Mouse (Mus musculus) intestine, embryonic 14.5 days (tissue): ENCODE results near the gene Col4a2. TPM values are rescaled to one million over a fixed set of nuclear protein-coding genes. Genes with fewer than 3 reads are reported as not detected.

Experiments used
- ATAC-seq: fragments of 200-750 bp; cut with Nextera tagmentation; replicated peaks from 2 replicates; pipeline ENCODE4 v1.8.0; 2017; ENCODE audit warnings: low read depth, moderate number of reproducible peaks, moderate TSS enrichment, moderate library complexity; ENCODE audit not compliant: low FRiP score, low TSS enrichment
- DNase-seq: peaks from one replicate; pipeline ENCODE4 v3.0.0-alpha.2; 2018; ENCODE audit warnings: low spot score
- H3K27ac ChIP-seq: fragments of 300-500 bp; sonication (generic); 2 replicates; pipeline ENCODE4 v1.5.1; 2014; ENCODE audit warnings: low read depth, mild to moderate bottlenecking, control low read depth
- H3K27me3 ChIP-seq: fragments of 300-500 bp; sonication (generic); replicated peaks from 2 replicates; pipeline ENCODE4 v1.6.1; 2014; ENCODE audit warnings: low read length, control low read depth; ENCODE audit not compliant: control insufficient read depth, insufficient read depth
- H3K36me3 ChIP-seq: fragments of 300-500 bp; sonication (generic); 2 replicates; pipeline ENCODE4 v1.6.1; 2014; ENCODE audit warnings: low read length, control low read depth; ENCODE audit not compliant: control insufficient read depth, insufficient read depth
- H3K4me1 ChIP-seq: fragments of 300-500 bp; sonication (generic); replicated peaks from 2 replicates; pipeline ENCODE4 v1.6.1; 2014; ENCODE audit warnings: low read length, control low read depth, mixed read lengths; ENCODE audit not compliant: control insufficient read depth, insufficient read depth
- H3K4me2 ChIP-seq: fragments of 300-500 bp; sonication (generic); 2 replicates; pipeline ENCODE4 v1.6.1; 2014; ENCODE audit warnings: low read length
- H3K4me3 ChIP-seq: fragments of 300-500 bp; sonication (generic); 2 replicates; pipeline ENCODE4 v1.5.1; 2014; ENCODE audit warnings: low read depth, low read length, control low read depth, mixed read lengths
- H3K9ac ChIP-seq: fragments of 300-500 bp; sonication (generic); 2 replicates; pipeline ENCODE4 v1.6.1; 2014; ENCODE audit warnings: mild to moderate bottlenecking, low read length
- H3K9me3 ChIP-seq: fragments of 300-500 bp; sonication (generic); 2 replicates; pipeline ENCODE4 v1.6.1; 2016; ENCODE audit warnings: low read length, control low read depth; ENCODE audit not compliant: control insufficient read depth
- WGBS: fragments of 180-500 bp; shearing (Covaris S2); extraction: QIAGEN DNeasy Blood & Tissue Kit; methylation state at CpG from one replicate; pipeline ENCODE4 v1.1.7; 2014; 5-methylcytosine and 5-hydroxymethylcytosine counted together
- polyA plus RNA-seq: library from polyadenylated mRNA; unstranded; fragments of >200 nt; fragmentation: Nextera tagmentation; extraction: Ambion mirVana; gene quantifications from 2 replicates; pipeline ENCODE4 v1.2.1, GENCODE M21; 2014

The Col4a2 gene
- polyA plus RNA-seq, 1 experiment from 2014 or later, result 58.4 TPM

- peaks cover 30% of the 10 kb centered on the region; the same call in 1 of the 2 replicates for H3K4me1 ChIP-seq
- no peak for DNase-seq
- no peak overlapping the region for H3K9ac ChIP-seq
- H3K27ac ChIP-seq, result no peak overlapping the region
- WGBS, result 81% methylated on average over 4 of the region's 4 CpGs
- ATAC-seq, result no peak
- H3K27me3 ChIP-seq, result no peaks in the 10 kb centered on the region
- no peak overlapping the region for H3K4me3 ChIP-seq
- H3K9me3 ChIP-seq, result no peaks in the 10 kb centered on the region
- peaks cover 16% of the 10 kb centered on the region; the same call in 1 of the 2 replicates for H3K36me3 ChIP-seq
- H3K4me2 ChIP-seq, result no peak overlapping the region
These were observed 89.6 kb downstream of the Col4a2 start for GRCm38 (mm10) chr8:11402220-11402619.

GRCm38 (mm10) chr8:11403813-11404212 lies 91.2 kb downstream of the Col4a2 start:
- ATAC-seq (no peak), DNase-seq (no peak)
- 91% methylated on average over 9 of the region's 9 CpGs for WGBS
- H3K27ac ChIP-seq, result no peak overlapping the region
- no peak overlapping the region for H3K4me3 ChIP-seq
- no peaks in the 10 kb centered on the region for H3K27me3 ChIP-seq
- peaks cover 28% of the 10 kb centered on the region for H3K36me3 ChIP-seq
- H3K4me2 ChIP-seq, result no peak overlapping the region
- no peak overlapping the region for H3K9ac ChIP-seq
- H3K9me3 ChIP-seq, result no peaks in the 10 kb centered on the region
- peaks cover 30% of the 10 kb centered on the region; the same call in 1 of the 2 replicates for H3K4me1 ChIP-seq

GRCm38 (mm10) chr8:11404614-11405013 lies 92.0 kb downstream of the Col4a2 start:
- no peak overlapping the region for H3K27ac ChIP-seq
- 87% methylated on average over 4 of the region's 4 CpGs for WGBS
- no peaks in the 10 kb centered on the region for H3K9me3 ChIP-seq
- ATAC-seq (no peak), DNase-seq (no peak)
- peaks cover 25% of the 10 kb centered on the region; the same call in 1 of the 2 replicates for H3K4me1 ChIP-seq
- no peaks in the 10 kb centered on the region for H3K27me3 ChIP-seq
- no peak overlapping the region for H3K4me2 ChIP-seq
- H3K36me3 ChIP-seq, result peaks cover 33% of the 10 kb centered on the region
- no peak overlapping the region for H3K9ac ChIP-seq
- no peak overlapping the region for H3K4me3 ChIP-seq

DNA sequence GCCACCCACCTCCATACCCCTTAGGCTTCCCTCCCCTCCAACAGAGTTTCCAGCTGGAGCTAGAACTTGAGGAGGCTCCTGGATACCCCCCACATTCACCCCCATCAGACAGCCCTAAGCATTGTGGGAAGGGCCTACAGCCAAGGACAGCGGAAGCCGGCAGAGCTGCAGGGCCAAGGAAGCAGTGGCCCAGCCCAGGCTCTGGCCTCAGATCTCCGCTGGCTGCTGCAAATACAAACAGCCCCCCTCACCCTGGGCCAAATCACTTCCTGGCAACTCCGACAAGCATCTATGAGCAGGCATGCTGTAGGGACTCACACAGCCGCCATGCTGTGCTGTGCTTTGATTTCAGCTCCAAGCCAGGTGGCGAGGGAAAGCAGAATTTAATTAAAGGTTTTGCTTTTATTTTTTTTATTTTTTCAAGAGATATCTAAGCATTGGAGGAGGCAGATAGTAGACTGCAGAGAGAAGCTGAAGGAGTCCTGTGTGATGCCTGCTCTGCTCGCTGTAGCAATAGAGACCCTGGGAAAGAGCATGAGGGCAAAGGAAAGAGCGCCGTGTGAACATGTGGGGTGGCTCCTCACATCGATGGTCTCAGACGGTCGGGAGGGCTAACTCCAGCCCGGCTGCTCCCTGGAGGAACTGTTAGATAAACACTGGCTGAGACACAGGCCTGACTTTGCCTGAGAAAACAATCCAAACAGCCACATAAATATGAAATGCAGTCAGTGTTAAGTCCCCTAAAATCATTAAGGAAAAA lies 93.3 kb downstream of the Col4a2 start:
- Histone ChIP-seq H3K4me3 (no peak overlapping the region), H3K4me2 (no peak overlapping the region), H3K9ac (no peak overlapping the region), H3K4me1 (peaks cover 13% of the 10 kb centered on the region; the same call in 1 of the 2 replicates), H3K36me3 (peaks cover 45% of the 10 kb centered on the region), H3K9me3 (no peaks in the 10 kb centered on the region), H3K27me3 (no peaks in the 10 kb centered on the region), H3K27ac (peak overlapping the region; percentile 70; the same call in 1 of the 2 replicates)
- 0 out of 2 replicates have a peak, but pooled peaks have one; percentile 20 for ATAC-seq
- WGBS, result 31% methylated on average over 13 of the region's 13 CpGs
- no peak for DNase-seq

DNA sequence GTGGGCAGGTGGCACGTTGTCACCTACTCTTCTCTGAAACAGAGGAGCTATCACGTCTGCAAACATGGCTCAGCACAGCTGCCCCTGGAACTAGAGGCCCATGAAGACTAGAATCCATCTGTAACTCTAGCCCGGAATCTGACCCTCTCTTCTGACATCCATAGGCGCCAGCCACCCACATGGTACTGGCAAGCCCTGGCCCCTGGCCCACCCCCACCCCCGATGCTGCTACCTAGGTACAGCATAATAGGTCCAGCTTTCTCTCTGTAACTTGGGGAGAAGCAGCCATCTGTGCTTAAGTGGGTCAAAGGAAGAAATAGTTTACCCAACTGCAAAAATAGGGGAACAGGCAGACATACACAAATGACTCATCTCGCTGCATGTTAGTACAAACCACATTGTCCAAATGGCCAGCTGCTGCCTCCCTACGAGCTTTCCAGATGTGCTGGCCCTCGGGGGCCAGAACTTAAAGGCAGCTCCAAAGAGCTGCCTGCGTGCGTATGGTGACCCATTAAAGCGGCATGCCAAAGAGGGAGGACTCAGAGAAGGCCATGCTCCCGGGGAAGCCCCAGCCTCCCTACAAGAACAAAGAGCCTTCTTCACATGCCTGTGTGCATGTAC lies 99.0 kb downstream of the Col4a2 start:
- WGBS, result 62% methylated on average over 12 of the region's 12 CpGs
- Histone ChIP-seq H3K27ac (peak overlapping the region; percentile 84), H3K4me2 (no peak overlapping the region), H3K9me3 (no peaks in the 10 kb centered on the region), H3K4me3 (no peak overlapping the region), H3K9ac (no peak overlapping the region), H3K4me1 (peaks cover 8% of the 10 kb centered on the region), H3K36me3 (peaks cover 51% of the 10 kb centered on the region), H3K27me3 (no peaks in the 10 kb centered on the region)
- ATAC-seq (no peak), DNase-seq (peak; percentile 63)

DNA sequence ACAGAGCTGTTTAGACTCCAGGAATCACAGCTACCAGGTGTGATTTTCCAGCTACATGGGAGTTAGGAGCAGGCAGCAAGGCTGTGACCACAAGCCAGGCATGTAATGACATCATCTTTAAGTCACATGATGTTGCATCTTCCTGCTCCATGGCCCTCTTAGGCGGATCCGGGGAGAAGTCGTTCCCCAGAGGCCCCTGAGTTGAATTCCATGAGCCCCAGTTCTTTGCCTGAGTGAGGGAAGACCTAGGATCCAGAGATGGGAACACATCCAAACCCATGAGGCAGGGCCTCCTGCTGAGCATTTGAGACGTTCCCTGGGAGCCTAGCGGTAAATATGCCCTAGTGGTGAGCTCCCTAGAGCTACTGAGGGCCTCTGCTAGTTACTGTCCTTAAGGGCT lies 99.8 kb downstream of the Col4a2 start:
- H3K9me3 ChIP-seq, result no peaks in the 10 kb centered on the region
- H3K4me2 ChIP-seq, result no peak overlapping the region
- no peak for ATAC-seq
- no peak overlapping the region for H3K9ac ChIP-seq
- no peaks in the 10 kb centered on the region for H3K27me3 ChIP-seq
- no peak for DNase-seq
- 43% methylated on average over 5 of the region's 5 CpGs for WGBS
- H3K27ac ChIP-seq, result peak overlapping the region; percentile 84
- H3K4me1 ChIP-seq, result peaks cover 7% of the 10 kb centered on the region
- H3K4me3 ChIP-seq, result no peak overlapping the region
- H3K36me3 ChIP-seq, result peaks cover 51% of the 10 kb centered on the region

GRCm38 (mm10) chr8:11414304-11414703 lies 101.7 kb downstream of the Col4a2 start:
- Histone ChIP-seq H3K27ac (no peak overlapping the region), H3K36me3 (peaks cover 45% of the 10 kb centered on the region), H3K4me2 (no peak overlapping the region), H3K27me3 (no peaks in the 10 kb centered on the region), H3K4me3 (no peak overlapping the region), H3K9me3 (no peaks in the 10 kb centered on the region), H3K9ac (no peak overlapping the region), H3K4me1 (peaks cover 7% of the 10 kb centered on the region)
- DNase-seq (no peak), ATAC-seq (no peak)
- 59% methylated on average over 8 of the region's 8 CpGs for WGBS

DNA sequence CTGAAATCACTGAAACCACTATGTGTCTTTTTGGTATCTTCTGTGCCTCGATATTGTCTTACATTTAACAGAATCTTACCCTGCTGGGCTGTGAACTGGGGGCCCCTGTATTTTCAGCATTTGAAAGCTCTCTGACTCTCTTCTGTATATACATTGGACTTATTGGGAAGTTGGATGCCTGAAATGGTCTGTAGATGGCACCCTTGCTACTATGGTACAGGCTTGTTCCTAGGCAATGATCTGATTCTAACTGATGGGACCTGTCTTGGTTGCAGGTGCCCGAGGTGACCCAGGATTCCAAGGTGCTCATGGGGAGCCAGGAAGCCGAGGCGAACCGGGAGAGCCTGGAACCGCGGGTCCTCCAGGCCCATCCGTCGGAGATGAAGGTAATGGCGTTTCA lies 102.5 kb downstream of the Col4a2 start:
- Histone ChIP-seq H3K27ac (no peak overlapping the region), H3K4me1 (peaks cover 7% of the 10 kb centered on the region), H3K4me3 (no peak overlapping the region), H3K27me3 (no peaks in the 10 kb centered on the region), H3K9ac (no peak overlapping the region), H3K9me3 (no peaks in the 10 kb centered on the region), H3K36me3 (peaks cover 38% of the 10 kb centered on the region), H3K4me2 (no peak overlapping the region)
- DNase-seq, result no peak
- ATAC-seq, result no peak
- 87% methylated on average over 10 of the region's 10 CpGs for WGBS
